Mouse (Mus musculus) layer of hippocampus, postnatal 36 days (tissue): ENCODE measurements around the gene Gadd45gip1. TPM values are rescaled to one million over a fixed set of nuclear protein-coding genes. Genes with fewer than 3 reads are reported as not detected.

ENCODE experiments used
- DNase-seq, 2 experiments: peaks; one replicate each; pipeline ENCODE4 v3.0.0; 2022
- total RNA-seq, 2 experiments: library from RNA; stranded (reverse); gene quantifications; 2 replicates each; pipeline ENCODE4 v1.2.3; 2021

Gadd45gip1 gene
- total RNA-seq, 2 experiments from 2014 or later = 23.2 to 25.7 TPM

- DNase-seq = peak; percentile 76 to 77
These were observed 854 bp downstream of the Gadd45gip1 start for GRCm38 (mm10) chr8:84832034-84832717.

- DNase-seq = no peak
These were observed 1.7 kb downstream of the Gadd45gip1 start for GRCm38 (mm10) chr8:84832759-84833742.

- no peak for DNase-seq
These were observed 2.9 kb downstream of the Gadd45gip1 start for GRCm38 (mm10) chr8:84834002-84834865.

- peak; percentile 87 to 88 for DNase-seq
These were observed 3.8 kb downstream of the Gadd45gip1 start for GRCm38 (mm10) chr8:84834866-84835855.

GRCm38 (mm10) chr8:84837149-84837911, 6.0 kb downstream of the Gadd45gip1 start:
- DNase-seq = no peak

GRCm38 (mm10) chr8:84837912-84838470, 6.7 kb downstream of the Gadd45gip1 start:
- DNase-seq = no peak

GRCm38 (mm10) chr8:84838513-84838912, 7.2 kb downstream of the Gadd45gip1 start:
- no peak for DNase-seq

- no peak for DNase-seq
These were observed 8.1 kb downstream of the Gadd45gip1 start for GRCm38 (mm10) chr8:84839411-84839810.

- DNase-seq = no peak
These were observed 8.5 kb downstream of the Gadd45gip1 start for GRCm38 (mm10) chr8:84839875-84840247.

GRCm38 (mm10) chr8:84840248-84840999, 9.1 kb downstream of the Gadd45gip1 start, which contains the start of gene Rad23a:
TSS of gene Rad23a (minus strand) at chr8:84840665.
- DNase-seq = peak; percentile 90 to 91

GRCm38 (mm10) chr8:84841514-84841913, 10.2 kb downstream of the Gadd45gip1 start:
- DNase-seq = no peak

GRCm38 (mm10) chr8:84844397-84845070, 13.2 kb downstream of the Gadd45gip1 start:
- DNase-seq = no peak

GRCm38 (mm10) chr8:84845355-84846093, 14.2 kb downstream of the Gadd45gip1 start:
- no peak for DNase-seq

GRCm38 (mm10) chr8:84846094-84846721, 14.9 kb downstream of the Gadd45gip1 start:
- DNase-seq = peak in 1 of 2 experiments; percentile 46

GRCm38 (mm10) chr8:84846722-84847572, 15.6 kb downstream of the Gadd45gip1 start, which contains the start of gene Calr:
TSS of gene Calr (minus strand) at chr8:84846934.
- DNase-seq = peak; percentile 100
